Mouse (Mus musculus): ENCODE data around the gene Tram2.

The Tram2 gene

DNA sequence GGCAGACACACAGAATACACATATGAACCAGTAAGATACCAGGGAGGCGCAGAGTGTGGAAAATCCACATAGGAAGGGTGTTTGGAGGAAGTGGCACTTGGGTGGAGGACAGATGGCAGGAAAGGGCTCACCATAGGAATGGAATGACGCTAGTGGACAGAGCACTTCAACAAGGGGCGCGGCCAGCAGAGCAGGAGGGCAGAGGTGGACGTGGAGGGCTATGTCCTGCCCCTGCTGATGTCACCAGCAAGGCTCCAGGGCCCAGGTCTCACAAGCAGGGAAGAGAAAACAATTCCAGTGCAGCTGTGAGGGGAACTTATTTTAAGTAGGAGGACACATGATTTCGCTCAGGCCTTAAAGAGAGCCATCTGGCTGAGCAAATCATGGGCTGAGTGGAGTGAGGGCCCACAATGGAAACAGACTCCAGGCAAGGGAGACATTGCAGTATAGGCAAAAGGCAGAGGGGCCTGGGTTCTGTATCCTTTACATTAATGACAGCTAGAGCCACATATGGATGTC is 68.7 kb downstream of the Tram2 start:
- DNase-seq (ENCODE audit: low spot score in 2 of 2) = no peak

DNA sequence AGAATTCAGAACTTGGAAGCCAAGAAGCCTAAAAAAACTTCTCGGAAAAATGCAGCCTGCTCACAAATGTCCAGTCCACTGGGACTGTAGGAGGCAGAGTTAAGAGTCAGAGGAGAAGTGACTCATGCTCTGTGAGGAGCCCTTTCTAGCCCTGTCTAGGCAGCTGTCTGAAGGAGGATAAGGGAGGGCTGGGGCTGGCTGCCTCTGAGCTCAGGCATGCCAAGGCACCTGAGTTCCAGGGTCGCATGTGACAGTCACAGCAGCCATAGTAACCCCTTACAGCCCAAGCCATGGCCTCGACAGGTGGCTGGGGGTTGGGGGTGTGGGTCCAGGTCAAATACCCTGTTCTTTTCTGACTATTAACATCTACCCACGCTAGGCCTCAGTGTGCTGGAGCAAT is 70.1 kb downstream of the Tram2 start:
- DNase-seq (ENCODE audit: low spot score in 2 of 2) = no peak

DNA sequence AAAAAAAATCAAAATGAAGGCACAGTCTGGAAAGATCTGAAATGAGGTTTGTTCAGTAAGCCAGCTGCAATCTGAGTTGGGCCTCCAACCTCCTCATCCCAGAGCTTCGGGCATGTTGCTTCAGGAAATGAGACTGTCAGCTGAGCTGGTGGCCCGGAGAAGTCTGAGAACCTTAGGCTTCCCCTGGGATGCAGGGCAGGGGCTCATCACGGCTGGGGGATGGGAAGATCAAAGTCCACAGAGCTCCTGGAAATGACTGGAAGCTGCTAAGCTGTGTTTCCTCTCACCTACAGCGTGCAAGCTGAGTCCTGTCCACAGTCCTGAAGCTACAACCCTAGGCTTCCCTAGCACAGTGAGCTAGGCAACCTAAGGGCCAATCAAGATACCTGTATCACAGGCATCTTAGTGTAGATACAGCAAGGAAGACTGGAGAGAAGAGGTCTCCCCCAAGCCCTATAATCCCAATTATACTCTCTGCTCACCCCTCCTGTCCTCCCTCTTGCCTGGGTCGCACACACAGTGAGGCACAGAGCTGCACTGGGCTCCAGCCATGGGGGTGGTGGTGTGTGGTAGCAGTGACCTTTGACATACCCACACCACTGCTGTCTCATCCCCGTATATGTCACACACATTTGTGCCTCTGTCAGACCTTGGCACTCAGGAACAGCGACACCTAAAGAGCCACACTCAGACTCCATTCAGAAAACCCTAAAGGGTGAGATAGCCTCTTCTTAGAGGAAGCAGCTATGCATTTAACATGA is 70.9 kb downstream of the Tram2 start:
- DNase-seq (ENCODE audit: low spot score in 2 of 2) = no peak

DNA sequence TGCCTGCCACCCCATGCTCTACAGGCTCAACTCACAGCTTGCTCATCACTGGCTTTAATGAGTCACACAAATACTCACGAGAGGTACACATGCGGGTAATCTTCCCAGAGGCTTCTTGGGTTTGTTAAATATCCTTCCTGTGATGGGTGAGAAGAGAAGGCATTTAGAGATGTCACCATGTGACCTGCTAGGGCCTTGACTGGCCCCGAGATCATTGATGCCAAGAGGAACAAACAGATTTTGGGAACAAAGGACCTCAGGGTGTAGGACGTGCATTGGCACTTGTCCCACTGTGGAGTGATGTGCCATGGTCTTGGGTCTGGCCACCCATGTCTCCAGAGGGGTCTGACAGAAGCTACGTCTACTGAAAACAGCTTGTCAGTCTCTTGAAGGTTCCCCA is 72.3 kb downstream of the Tram2 start:
- no peak for DNase-seq (ENCODE audit: low spot score in 2 of 2)

DNA sequence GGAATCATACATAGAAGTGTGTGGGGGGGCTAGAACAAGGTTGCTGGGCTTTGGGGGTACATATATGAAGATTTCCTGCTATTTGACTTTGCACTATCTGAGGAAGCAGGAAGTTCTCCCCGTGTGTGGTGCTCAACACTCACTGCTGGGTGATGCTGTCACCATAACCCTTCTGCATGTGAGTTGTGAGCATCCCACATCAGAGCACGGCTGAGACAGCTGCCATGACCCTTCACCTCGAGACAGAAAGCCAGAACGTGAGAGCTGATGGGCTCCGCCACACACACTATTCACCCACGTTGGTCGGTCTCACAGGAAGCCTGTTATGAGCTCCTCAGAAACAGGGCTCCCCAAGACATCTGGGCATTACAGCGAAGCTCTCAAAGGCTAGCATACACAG is 74.4 kb downstream of the Tram2 start:
- DNase-seq (ENCODE audit: low spot score in 2 of 2) = no peak

DNA sequence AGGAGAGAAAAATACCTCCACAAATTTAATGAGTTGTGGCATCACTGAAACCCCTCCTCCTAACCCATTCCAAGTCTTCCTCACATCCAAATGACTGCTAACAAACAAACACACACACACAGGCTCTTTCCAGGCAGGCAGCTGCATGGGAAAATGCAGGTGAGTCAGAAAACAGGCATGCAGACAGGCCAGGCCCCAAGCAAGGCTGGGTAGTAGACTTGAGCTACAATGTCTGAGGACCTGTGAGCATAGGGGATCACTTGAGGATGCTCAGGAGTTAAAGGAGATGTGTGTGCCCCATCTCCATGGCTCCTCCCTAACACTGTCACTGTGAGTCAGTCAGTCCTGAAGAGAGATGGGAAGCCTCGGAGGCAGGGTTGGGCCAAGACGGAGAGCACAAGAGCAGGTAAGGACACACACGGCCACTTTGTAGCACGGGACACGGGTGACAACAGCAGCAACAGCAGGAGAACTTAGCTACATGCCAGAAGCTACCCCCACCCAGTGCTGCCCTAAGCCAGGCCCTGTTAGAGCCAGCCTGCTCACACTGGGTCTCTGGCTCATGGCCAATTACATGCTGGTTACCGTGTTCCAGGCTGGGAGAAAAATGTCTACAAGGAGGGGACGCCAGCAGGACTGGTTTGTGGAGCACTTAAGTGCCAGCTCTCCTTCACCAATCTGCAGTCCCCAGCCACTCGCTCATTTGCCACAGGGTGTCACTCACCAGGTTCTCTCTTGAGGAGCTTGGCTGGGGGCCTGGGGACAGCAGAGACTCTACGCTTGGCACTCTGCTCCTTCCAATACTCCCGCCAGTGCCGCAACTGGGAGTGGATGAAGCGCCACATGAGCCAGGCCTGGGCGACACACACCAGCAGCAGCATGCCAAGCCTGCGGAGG is 76.5 kb downstream of the Tram2 start:
- no peak for DNase-seq (ENCODE audit: low spot score in 2 of 2)

DNA sequence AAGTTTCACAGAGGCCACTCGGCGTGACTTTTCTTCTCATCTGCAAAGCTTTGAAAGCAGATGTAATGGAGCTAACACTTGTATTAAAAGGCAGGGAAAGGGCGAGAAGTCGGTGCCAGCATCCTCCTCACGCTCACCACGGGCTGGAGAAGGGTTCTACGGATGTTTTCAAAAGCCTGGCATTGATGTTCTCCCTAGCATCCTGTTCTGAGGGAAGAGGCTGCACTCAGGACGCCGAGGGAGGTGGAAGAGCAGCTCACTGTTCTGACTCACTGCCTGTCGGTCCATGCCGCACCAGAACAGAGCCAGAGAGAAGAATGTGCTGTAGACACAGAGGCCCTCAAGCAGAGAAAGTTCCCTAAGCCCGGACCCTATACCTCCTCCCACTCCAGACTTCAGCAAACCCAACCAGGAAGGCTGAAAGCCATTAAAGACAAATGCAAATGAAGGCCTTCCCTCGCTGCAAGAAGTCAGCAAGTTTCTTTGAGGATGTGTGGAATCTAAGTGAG is 81.1 kb downstream of the Tram2 start:
- DNase-seq (ENCODE audit: low spot score in 2 of 2) = no peak

DNA sequence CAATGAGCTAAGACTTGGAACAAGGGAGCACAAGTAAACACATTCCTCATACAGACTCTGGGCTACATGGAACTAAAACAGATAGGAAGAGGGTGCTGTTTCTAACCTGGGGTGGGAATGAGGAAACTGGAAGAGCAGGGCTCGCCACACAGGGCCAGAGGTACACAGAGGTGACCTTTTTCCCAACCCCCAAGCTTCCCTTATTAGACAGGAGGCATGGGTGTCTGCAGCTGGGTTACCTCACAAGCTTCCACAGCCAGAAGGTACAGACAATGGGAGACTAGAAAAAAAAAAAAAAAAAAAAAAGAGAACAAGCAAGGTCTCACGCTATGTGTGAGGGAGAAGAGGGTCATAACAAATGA is 81.7 kb downstream of the Tram2 start:
- no peak for DNase-seq (ENCODE audit: low spot score in 2 of 2)

DNA sequence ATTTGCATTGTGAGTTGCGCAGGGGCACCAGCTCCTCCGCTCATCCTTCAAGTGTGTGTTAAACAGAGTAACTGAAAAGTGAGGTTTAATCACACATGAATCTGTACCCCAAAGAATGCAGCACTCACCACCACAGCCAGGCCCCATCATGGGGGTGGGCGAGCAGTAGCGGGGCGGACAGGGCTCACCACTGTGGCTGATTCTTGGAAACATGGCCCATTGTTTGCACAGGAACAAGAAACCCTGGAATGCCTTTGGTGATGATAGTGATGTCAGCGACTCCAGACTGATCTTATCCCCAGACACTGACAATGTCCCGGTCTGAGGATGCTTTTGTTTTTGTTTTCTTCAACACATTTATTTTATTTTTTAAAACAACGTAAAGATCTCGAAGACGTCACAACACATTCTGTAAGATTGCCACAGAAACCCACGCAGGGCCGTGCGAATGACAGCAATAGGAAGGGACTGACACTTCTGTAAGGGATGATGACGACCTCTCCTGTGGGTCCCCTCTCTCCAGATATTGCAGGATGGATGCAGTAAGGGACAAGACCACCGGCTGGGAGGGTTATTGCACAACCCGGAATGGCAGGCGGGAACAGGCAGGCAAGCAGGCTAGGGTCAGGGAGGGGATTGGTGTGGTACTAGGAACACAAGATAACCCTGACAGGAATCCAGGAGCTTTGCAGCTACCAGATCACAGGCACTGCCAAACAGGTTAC is 82.3 kb downstream of the Tram2 start:
- no peak for DNase-seq (ENCODE audit: low spot score in 2 of 2)

DNA sequence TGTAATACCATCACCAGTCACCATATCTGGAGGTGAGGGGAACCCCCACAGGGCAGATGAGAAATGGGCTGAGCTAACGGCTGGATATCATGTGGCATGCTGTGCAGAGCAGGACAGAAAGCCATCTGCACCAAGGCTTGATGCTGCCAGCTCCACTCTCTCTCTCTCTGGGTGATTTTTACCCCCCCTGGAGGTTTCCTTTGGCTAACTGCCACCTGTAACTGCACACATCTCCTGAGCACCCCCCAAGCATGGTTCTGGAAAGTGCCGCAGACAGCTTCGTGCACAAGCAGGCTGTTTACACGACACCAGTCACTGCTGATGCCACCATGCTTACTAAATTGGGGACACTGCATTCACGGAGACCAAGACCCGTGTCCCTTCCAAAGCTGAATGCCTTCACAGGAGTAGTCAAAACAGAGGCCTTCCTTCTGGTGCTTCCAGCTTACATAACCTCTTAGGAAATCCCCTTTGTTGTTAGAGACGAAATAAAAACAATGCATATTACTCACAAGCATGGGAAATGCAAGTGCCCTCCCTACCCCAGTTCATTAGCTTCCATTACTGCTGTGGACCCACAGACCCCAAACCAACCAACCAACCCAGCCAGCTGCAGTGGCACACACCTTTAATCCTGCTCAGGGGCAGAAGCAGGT is 83.6 kb downstream of the Tram2 start:
- no peak for DNase-seq (ENCODE audit: low spot score in 2 of 2)

DNA sequence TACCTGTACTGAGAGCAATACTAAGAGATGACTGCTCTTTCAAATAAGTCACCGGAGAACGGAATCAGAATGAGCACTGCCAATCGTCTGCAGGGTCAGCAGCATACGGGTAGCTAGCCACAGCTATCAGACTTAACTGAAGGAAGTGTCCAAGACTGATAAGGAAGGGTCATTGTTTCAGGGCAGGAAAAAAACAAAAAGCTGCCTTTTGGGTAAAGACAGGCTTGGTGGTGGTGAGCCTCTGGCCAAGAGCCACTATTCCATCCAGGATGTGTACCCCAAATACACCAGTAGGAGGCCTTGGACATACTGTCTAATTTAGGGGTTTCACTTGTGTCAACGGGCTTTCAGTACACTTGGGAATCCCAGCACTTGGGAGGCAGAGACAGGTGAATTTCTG is 84.7 kb downstream of the Tram2 start:
- no peak for DNase-seq (ENCODE audit: low spot score in 2 of 2)

DNA sequence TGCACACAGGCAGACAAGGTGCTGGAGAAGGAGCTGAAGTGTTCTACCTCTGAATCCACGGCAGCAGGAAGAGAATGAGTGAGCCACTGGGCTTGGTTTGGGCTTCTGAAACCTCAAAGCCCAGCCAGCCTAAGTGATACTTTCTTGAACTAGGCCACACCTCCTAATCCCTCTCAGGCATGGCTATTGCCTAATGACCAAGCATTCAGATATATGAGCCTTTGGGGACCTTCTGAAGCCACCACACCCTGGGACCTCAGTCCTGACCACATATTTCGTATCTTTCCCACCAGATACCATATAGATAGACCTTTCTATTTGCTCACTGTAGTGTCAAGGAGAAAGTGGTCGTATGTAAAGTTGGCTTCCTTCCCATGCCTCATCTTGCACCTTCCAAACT is 85.3 kb downstream of the Tram2 start:
- no peak for DNase-seq (ENCODE audit: low spot score in 2 of 2)

DNA sequence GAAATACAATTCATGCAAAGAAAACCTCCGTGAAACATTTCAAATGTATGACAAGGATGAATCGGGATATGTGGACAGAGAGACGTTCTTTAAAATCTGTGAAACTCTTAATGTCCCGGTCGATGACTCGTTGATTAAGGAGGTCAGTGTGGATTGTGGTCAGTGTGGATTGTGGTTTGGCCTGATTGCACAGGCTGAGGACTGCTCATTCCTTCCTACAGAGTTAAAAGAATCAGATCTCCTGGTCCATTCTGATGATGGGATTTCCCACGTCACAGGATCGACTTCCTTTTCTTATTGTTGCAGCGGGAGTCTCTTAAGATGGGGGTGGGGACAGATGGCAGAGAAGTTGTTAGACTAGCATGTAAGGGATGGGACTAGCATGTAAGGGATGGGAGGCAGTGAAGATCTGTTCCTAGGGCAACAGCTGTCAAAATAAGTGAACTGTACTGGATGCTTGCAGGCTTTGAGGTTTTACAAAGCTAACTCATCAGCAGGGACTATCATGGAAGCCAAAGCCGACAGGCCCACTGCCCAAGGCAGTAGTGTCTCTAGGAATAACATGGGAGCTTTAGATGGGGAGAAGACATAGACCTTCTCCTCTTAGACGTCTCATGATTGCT is 89.5 kb downstream of the Tram2 start:
- no peak for DNase-seq (ENCODE audit: low spot score in 2 of 2)

DNA sequence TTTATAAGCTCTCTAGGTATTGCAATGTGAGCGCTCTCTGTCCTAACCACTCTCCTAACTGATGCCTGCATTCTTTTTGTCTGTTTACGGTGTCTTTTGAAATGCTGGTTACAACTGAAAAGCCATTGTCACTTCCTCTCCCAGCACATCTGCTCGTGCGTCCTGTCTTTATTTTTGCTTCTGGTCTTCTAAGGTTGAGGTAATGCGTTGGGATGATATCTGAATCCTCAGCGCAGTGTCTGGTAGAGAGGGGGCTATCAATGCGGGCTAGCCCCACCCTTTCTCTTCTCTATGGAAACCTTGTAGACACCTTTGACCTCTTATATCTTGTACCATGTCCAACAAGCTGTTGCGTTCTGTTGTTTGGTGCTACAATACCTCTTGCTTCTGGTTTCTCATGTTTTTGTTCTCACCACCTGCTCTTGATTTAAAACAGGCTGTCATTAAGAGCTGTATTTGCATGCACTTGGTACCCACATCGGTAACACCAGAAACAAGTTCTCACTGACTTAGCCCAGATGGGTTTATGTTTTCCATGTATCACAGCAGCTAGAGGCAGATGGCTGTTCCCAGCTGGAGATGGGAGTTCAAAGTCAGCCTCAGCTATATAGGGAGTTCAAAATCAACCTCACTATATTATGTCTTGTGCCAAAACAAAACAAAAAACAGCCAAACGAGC is 92.5 kb downstream of the Tram2 start:
- no peak for DNase-seq (ENCODE audit: low spot score in 2 of 2)

DNA sequence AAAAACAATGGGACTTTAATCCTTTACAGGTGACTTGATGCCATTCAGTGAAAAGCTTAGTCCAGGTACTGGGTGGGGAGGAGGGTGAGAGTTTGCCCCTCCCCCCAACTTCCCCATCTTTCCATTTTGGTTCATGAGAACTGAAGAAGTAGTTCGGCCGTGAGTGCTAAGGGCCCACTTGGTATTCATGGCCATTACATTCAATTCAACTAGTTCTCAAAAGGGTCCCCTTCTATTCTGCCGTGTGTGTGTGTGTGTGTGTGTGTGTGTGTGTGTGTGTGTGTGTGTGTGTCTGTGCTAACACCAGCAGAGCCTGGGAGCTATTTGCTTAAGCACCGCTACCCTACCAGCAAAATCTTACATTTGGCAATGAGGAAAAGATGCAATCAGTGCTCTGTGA is 94.4 kb downstream of the Tram2 start:
- DNase-seq (ENCODE audit: low spot score in 2 of 2) = no peak

DNA sequence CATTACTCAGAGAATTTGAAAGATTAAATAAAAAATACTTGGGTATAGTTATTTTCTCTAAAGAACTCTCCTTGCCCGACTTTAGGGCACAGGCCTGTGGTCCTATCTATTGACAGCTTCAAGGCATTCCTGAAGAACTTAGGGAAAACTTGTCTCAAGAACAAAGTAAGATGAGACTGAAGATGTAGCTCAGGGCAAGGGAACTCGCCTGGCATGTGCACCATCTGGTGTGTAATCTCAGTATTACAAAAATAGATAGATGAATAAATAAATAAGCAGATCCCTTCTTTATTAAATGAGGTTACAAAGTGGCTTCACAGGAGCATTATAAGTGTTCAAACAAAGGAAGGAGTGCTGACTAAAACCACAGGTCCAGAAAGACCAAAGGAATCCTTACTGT is 94.9 kb downstream of the Tram2 start:
- DNase-seq (ENCODE audit: low spot score in 2 of 2) = no peak

DNA sequence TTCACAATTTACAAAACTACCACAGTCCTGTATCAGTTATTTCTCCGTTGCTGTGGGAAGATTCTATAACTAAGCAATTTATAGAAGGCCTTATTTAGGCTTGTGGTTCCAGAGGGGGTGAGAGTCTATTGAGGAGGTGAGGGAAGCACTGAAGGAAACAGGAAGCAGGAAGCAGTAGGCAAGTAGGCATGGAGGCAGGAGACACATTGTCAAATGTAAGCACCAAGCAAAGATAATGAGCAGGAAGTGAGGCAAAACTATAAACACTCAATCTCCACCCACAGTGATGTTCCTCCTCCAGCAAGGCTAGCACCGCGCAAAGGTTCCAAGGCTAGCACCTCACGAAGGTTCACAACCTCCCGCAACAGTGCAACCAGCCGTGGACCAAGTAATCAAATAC is 97.3 kb downstream of the Tram2 start:
- DNase-seq (ENCODE audit: low spot score in 2 of 2) = no peak

DNA sequence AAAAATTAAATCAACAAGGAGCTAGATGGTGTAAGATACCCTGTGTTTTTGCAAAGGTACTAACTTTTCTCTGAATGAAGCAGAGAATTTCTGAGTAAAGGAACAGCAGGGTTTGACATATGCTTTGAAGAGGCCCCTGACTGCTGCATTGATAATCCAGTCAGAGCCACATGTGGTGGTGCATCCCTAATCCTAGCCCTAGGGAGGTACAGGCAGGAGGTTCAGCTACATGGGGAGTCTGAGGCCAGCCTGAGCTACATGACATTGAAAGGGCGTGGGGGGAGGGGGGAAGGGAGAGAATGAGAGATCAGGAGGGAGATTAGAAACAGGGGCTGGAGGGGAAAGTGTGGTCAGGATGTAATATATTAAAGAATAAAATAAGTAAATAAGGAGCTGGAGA is 98.5 kb downstream of the Tram2 start:
- no peak for DNase-seq (ENCODE audit: low spot score in 2 of 2)

DNA sequence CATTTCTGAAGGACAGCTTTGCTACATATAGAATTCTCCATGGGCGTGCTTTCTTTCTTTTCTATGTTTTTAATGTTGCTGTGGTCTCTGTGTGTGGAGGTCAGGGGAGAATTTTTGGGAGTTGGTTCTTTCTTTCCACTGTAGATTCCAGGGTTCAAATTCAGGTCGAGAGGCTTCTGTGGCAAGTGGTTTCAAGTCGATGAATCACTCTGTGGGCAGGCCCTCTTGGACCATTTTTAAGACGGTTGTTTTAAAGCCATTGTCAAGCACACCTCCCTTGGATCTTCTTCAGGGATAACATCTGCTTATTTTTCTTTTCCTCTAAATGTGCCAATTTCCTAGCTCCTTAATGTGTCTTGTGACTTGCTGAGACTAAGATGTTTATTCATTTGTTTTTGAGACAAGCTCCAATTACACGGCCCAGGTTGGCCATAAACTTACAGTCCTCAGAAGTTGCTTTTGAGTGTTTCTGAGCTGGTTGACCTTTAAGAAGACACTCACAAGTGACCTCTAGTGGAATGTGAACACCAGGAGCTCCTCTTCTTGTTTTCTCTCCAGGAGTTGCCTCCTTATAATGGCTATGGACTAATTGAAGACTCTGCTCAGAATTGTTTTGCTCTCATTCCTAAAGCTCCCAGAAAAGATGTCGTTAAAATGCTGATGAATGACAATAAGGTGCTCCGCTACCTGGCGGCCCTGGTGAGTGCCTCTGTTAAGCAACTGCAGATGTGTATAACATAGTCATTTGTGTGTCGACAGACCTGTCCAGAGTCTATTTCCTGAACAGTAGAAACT is 104.5 kb downstream of the Tram2 start:
- DNase-seq (ENCODE audit: low spot score in 2 of 2) = no peak

DNA sequence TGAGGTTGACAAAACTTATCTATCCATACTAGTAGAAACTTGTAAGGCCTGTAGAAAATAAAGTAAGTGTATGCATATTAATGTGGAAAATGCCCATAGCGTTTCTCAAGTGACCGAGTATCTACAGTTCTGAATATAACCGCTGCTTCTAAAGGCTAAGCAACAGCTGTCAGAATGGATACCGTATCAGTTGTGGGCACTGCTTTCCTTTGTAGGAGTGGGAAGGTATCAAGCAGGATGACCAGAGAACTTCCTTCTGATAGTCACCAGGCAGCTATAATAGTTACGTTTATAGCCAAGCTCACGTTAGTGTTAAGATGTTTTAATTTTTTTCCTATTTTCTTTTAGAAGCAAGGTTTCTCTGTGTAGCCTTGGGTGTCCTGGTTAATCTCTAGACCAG is 105.6 kb downstream of the Tram2 start:
- DNase-seq (ENCODE audit: low spot score in 2 of 2) = no peak
